Mouse (Mus musculus): ENCODE measurements around the gene Jmjd8.
"Not testable (repeated sequence)": the region's sequence is repeated elsewhere in the genome, so short reads cannot be mapped to it uniquely, and the experiment has no call there.

Gene Jmjd8

GRCm38 (mm10) chr17:25828712-25829557, at the start of gene Jmjd8:
Jmjd8 (plus strand) TSS chr17:25828867.
- peak; percentile 79 to 80 for DNase-seq (ENCODE audit: low spot score in 2 of 2)

- DNase-seq (ENCODE audit: low spot score in 2 of 2) = no peak
Observed at GRCm38 (mm10) chr17:25781339-25781738, 47.3 kb upstream of the Jmjd8 start.

DNA sequence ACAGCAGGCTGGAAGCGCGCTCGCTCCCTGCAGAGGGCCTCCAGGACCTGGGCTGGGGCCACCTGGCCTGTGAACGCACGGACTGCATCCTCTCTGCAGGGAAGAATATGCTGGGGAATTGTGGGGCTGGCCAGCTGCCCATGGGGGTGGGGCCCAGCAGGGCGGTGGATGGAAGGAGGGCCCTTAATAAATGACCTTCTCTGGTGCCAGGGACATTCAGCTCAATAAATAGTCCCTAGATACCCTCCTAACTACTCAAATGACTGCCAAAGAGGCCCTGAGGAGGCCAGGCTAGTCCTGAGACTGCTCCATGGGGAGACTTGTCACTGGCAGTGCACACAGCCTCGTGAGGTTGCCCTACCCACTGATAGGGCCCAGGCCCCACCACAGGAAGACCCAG, 45.6 kb upstream of the Jmjd8 start:
- peak; percentile 50 to 56 for DNase-seq (ENCODE audit: low spot score in 2 of 2)

- DNase-seq (ENCODE audit: low spot score in 2 of 2) = no peak
Observed at GRCm38 (mm10) chr17:25783861-25784574, 44.6 kb upstream of the Jmjd8 start.

DNA sequence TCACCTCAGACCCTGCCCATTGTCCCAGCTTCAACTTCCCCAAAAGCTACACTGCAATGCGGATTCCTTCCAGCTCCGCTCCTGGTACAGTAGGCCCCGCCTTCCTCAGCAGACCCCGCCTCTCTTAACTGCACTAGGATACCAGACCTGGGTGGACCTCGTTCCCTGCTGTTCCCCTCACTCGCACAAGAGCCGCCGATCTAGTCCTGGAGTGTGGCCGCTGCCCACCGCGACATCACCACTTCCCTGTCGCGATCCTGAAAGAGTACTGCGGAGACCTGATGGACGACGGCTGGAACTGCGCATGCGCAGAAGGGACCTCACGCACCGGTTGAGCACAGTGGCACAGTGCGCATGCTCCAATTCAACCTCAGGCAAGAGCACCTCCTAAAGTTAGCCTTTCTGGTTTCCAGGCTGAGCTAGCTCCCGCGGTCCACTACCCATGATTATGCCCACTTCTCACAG, 43.4 kb upstream of the Jmjd8 start, which contains the start of gene Haghl:
TSS of gene Haghl (minus strand) at position 393 of the 465 bp plus-strand sequence.
- peak; percentile 95 to 97 for DNase-seq (ENCODE audit: low spot score in 2 of 2)

- no peak for DNase-seq (ENCODE audit: low spot score in 2 of 2)
Observed at GRCm38 (mm10) chr17:25786280-25786679, 42.4 kb upstream of the Jmjd8 start, which contains the start of gene Ccdc78. Ccdc78 (plus strand) TSS chr17:25786580.

DNA sequence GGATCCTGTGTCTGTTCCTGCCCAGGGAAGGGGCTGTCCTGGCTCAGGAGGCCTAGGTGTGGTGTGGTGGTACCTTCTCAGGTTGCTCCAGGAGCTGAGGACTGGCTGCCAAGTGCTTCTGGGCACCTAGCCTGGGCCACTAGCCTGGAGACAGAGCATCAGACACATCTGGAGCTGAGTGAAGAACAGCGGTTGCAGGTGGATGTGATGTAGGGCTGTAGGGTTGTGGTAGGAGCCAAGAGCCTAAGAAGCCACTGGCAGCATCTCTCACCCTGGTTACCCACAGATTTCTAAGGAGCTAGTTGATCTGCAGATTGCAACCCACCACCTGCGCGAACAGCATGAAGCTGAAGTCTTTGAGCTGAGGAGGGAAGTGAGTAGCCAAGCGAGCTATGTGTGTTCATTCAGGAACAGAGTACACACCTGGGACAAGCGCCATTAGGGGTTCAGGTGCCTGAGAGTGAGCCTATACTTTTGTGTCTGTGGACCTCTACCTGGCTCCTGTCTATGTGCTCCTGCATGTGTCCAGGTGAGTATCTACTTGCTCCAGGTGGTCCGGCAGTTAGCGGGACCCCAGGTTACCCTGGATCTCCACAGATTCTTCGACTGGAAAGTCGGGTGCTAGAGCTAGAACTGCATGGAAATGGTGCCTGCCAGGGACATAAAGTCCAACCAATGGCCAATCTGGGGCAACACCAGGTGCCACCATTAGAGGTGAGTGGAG, 41.7 kb upstream of the Jmjd8 start:
- no peak for DNase-seq (ENCODE audit: low spot score in 2 of 2)

- no peak for DNase-seq (ENCODE audit: low spot score in 2 of 2)
Observed at GRCm38 (mm10) chr17:25791320-25791842, 37.3 kb upstream of the Jmjd8 start.

- DNase-seq (ENCODE audit: low spot score in 2 of 2) = peak; percentile 82 to 83
Observed at GRCm38 (mm10) chr17:25791843-25792527, 36.7 kb upstream of the Jmjd8 start.

GRCm38 (mm10) chr17:25792615-25793014, 36.1 kb upstream of the Jmjd8 start, which contains the start of gene Fam173a:
Fam173a (minus strand) TSS chr17:25792901.
- DNase-seq (ENCODE audit: low spot score in 2 of 2) = peak; percentile 81 to 89

DNA sequence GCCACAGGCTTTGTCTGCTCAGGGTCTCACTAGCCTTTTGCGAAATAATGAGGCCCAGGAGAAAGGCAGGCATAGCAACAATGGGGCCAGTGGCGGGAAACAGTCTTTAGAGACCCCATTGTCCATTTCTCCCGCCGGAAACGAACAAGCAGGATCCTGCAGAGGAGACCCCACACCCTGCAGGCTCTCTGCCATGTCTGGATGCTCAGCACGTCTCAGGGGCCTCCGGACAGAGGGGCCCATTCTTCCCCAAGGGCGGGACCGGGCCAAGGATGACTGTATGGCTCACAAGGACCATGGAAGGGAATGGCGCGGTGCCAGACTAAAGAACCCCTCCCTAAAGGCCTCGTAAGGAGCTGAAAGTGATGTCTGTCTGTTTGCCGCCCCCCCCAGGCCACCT, 34.5 kb upstream of the Jmjd8 start:
- no peak for DNase-seq (ENCODE audit: low spot score in 2 of 2)

DNA sequence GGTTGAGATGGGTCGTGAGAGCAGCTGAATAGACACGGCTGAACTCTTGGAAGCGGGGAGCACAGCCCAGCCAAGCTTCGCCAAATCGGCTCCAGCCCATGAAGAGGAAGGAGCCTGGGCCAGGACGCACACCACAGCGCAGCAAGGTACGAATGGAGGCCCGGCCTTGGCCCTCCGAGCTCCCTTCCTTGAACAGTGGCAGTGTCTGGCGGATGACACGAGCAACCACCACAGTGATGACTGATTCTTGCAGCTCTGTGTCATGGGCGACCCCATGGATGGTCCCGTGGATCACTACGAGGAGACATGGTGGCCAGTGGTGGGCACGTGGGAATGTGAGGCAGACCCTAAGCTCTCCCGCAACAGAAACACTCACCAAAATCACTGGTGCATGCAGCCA, 33.7 kb upstream of the Jmjd8 start:
- DNase-seq (ENCODE audit: low spot score in 2 of 2) = no peak

GRCm38 (mm10) chr17:25795609-25796092, 33.0 kb upstream of the Jmjd8 start, which contains the start of gene AC134908.4:
AC134908.4 (minus strand) TSS chr17:25795659.
- DNase-seq (ENCODE audit: low spot score in 2 of 2) = peak in 1 of 2 experiments; percentile 21

GRCm38 (mm10) chr17:25796211-25796771, 32.4 kb upstream of the Jmjd8 start:
- peak; percentile 34 to 37 for DNase-seq (ENCODE audit: low spot score in 2 of 2)

DNA sequence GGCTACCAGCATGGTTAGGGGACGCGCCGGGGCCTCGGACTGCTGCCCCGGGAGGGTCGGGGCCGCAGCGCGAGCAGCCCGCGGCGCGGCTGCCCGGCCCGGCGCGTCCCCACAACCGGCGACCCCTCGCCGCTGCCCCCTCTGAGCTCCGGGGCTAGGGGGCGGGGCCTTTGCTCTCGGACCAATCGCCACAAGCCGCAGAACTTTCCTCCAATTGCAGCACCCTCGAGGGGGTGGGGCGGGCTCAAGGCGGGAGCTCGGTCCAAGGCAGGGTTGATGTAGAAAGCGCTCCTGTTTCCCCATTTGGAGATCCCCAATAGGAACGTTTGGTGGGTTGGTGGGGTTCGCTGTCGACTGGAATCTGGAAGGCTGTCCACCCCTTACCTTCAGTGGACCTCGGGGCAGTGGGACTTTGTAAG, 31.7 kb upstream of the Jmjd8 start, which contains the start of gene Metrn:
TSS of gene Metrn (minus strand) at position 186 of the 419 bp plus-strand sequence.
- peak; percentile 88 to 92 for DNase-seq (ENCODE audit: low spot score in 2 of 2)

DNA sequence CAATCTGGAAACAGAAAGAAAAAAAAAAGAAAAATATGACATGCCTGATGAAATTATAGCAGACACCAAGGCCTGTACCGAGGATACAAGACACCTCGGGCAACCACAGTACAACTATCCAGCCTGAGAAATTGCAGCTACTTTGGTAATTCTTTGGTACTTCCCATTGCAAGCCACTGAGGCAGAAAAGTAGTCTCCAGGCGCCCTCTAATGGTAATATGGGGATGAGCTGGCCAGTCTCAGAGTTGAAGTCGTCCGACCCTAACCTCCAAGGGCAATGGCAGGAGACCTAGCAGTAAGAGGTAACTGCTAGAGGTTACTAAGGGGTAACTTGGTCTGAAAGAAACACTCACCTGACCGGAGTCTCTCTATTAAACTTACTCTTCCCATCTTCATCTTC, 27.6 kb upstream of the Jmjd8 start:
- DNase-seq (ENCODE audit: low spot score in 2 of 2) = peak; percentile 59 to 77

GRCm38 (mm10) chr17:25802825-25803517, 25.7 kb upstream of the Jmjd8 start:
- peak in 1 of 2 experiments; percentile 70 for DNase-seq (ENCODE audit: low spot score in 2 of 2)

- no peak for DNase-seq (ENCODE audit: low spot score in 2 of 2)
Observed at GRCm38 (mm10) chr17:25806507-25806906, 22.2 kb upstream of the Jmjd8 start.

DNA sequence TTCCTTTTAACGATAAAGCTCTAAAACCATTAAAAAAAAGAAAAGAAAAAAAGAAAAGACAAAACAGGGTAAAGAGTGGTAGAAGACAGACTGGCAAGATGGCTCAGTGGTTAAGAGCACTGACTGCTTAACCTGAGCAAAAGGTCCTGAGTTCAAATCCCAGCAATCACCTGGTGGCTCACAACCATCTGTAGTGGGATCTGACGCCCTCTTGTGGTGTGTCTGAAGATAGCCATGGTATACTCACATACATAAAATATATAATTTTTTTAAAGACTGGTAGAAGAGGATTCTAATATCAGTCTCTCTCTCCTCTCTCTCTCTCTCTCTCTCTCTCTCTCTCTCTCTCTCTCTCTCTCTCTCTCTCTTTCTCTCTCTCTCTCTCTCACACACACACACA, 21.2 kb upstream of the Jmjd8 start:
- DNase-seq (ENCODE audit: low spot score in 2 of 2) = not testable (repeated sequence)

DNA sequence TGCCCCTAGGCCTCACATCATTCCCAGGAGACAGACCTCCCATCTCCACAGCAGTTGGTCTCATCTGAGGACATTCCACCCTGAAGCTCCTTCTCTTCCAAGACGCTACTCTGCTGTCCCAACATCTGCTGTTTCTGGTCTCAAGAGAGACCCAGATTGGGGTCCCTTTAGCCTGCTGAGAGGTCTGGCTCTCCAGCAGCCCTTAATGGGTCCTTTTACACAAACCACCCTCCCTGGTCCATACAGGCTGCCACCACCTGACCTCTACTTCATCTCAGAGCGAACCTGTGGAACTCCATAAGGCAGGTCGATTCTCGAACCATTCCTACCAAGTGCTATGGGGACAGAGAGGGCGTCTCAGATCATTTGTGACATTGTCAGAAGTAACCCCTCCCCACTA, 20.6 kb upstream of the Jmjd8 start:
- DNase-seq (ENCODE audit: low spot score in 2 of 2) = no peak
